Mouse (Mus musculus) CD4-positive naive resting alpha-beta T cell, adult 57 days (primary cell): Measurements from ENCODE around the gene AI593442. TPM values are rescaled to one million over a fixed set of nuclear protein-coding genes. Genes with fewer than 3 reads are reported as not detected.

Experiments used
- total RNA-seq: library from RNA; stranded (reverse); gene quantifications from one replicate; pipeline ENCODE4 v1.2.4, GENCODE M21; 2023

Gene AI593442
- not detected for total RNA-seq

DNA sequence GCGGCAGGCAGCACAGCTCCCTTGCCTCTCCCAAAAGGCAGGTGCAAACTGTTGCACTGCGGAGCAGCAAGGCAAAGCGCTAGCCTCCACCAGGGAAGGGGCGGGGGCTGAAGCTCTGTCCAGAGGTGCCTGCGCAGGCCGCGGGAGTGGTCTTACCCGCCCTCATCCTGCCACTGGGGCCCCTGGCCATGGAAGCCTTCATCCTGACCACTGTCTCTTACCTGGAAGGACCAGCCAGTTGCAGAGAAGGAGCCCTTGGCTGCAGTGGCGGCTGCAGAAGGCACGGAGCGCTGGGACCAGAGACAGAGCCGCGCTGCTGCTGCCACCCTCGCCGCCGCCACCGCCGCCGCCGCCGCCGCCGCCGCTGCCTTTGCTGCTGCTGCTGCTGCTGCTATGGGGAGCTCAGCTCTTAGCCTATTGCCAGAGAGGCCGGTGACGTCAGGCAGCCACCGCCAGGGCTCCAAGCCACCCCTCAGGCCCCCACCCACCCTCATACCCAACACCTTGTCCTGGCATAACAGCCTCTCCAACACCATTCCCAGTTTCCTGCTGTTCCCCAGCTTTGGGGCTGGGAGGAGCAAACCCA lies at the start of gene AI593442:
TSS of gene AI593442 (minus strand) at position 419 of the 586 bp plus-strand sequence.

